Mouse (Mus musculus): Measurements from ENCODE around the gene Zfp319. TPM values are rescaled to one million over a fixed set of nuclear protein-coding genes. Genes with fewer than 3 reads are reported as not detected.

Zfp319 gene
- polyA plus RNA-seq, 1 experiment, result 6.2 TPM

DNA sequence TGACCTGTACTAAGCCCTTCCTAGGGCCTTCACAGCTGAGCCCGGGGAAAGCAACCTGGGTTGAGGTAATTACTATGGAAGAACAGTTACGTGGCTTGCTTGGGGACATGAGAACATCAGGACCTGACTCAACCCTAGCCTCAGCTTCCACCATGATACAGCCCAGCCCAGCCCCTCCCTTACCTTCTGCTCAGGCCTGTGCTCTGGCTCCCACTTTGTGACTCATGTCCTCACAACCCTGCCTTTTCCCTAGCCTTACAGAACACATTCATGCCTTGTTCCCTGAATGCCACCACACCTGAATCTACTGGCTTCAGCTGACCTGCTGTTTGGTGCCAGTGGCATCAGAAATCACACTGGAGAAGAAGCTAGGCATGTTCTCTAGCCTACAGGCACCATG is 16.6 kb upstream of the Zfp319 start:
- DNase-seq, result no peak
- 87% methylated on average over 2 of the region's 2 CpGs for WGBS
- no peak for TF ChIP-seq POLR2A (IDR thresholded peaks at IDR 0.05; ENCODE audit: low read depth, low read length)
- no peak for TF ChIP-seq CTCF (conservative IDR thresholded peaks at IDR 0.05; ENCODE audit: insufficient read depth, insufficient read length, low read depth, low read length)
- H3K4me1 ChIP-seq (ENCODE audit: control insufficient read depth, insufficient read depth, low read length), result peaks cover 3% of the 10 kb centered on the region; the same call in 1 of the 2 replicates
- H3K36me3 ChIP-seq (ENCODE audit: control insufficient read depth, insufficient read depth, low read length), result no peaks in the 10 kb centered on the region; the same call in 1 of the 2 replicates
- no peaks in the 10 kb centered on the region for H3K27me3 ChIP-seq (replicated peaks; ENCODE audit: control insufficient read depth, insufficient read depth, low read length)
- H3K27ac ChIP-seq (ENCODE audit: insufficient read depth, low read depth, low read length), result no peak overlapping the region
- H3K4me3 ChIP-seq (ENCODE audit: insufficient read depth, low read depth, low read length), result no peak overlapping the region

DNA sequence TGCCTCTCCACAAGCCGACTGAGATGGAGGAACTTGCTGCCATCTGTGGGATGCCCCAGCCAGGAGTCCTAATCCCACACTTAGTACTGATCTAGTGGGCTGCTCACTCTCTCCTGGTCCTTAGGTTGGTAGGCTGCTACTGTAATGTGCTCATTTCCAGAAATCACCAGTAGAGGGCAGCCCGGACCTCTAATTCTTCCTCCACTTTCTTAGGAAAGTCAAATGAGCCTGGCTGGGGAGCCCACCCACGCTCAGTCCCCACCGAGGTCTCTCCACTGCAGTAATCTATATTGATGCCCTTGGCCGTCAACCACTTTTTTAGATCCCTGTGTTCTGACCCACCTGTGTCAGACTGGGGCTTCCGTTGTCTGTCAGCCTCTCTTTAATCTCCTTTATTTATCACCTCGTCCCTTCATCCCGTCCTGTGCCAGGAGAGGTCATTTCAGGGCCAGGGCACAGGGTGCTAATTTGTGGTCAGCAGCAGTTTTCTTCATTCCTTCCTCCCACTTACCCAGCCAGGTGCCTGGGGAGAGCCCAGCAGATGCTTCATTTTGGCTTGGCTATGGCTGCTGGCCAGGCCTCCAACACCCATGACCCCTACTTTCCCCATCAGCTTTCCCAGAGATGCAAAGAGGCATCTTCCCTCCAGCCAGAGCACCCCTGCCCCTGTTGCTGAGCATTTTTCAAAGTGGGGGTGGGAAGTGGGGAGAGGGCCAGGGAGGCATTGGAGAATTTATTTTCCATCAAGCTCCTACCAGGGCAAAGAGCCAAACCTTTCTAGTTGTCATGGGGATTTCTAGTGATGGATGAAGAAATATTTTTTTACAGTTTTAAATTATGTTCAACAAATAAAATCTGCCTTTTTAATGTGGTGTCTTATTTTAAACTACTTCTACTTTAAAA is 15.1 kb upstream of the Zfp319 start:
- TF ChIP-seq CTCF (conservative IDR thresholded peaks at IDR 0.05; ENCODE audit: insufficient read depth, insufficient read length, low read depth, low read length) (peak; percentile 63), POLR2A (IDR thresholded peaks at IDR 0.05; ENCODE audit: low read depth, low read length) (no peak)
- Histone ChIP-seq H3K36me3 (ENCODE audit: control insufficient read depth, insufficient read depth, low read length) (no peaks in the 10 kb centered on the region; the same call in 1 of the 2 replicates), H3K4me1 (ENCODE audit: control insufficient read depth, insufficient read depth, low read length) (peaks cover 2% of the 10 kb centered on the region; the same call in 1 of the 2 replicates), H3K4me3 (ENCODE audit: insufficient read depth, low read depth, low read length) (no peak overlapping the region), H3K27me3 (replicated peaks; ENCODE audit: control insufficient read depth, insufficient read depth, low read length) (no peaks in the 10 kb centered on the region), H3K27ac (ENCODE audit: insufficient read depth, low read depth, low read length) (no peak overlapping the region)
- WGBS, result 30% methylated on average over 8 of the region's 8 CpGs
- DNase-seq, result peak; percentile 69

DNA sequence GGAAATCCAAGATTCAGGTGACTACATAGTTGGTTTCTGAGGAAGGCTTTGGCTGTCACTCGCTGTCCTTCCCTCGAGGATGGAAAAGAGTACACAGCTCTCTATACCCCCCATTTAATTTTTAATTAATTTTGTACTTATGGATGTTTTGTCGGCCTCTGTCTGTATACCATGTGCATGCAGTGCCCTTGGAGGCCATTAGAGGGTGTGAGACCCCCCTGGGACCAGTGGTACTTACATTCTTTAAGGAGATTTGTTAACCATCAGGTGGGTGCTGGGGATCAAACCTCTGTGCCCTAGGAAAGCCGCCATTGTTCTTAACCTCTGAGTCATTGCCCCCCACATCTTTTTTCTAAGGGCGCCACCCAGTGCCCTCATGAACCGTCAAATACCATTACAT is 12.9 kb upstream of the Zfp319 start:
- TF ChIP-seq POLR2A (IDR thresholded peaks at IDR 0.05; ENCODE audit: low read depth, low read length) (no peak), CTCF (conservative IDR thresholded peaks at IDR 0.05; ENCODE audit: insufficient read depth, insufficient read length, low read depth, low read length) (no peak)
- 87% methylated on average over 6 of the region's 6 CpGs for WGBS
- DNase-seq, result no peak
- Histone ChIP-seq H3K27me3 (replicated peaks; ENCODE audit: control insufficient read depth, insufficient read depth, low read length) (no peaks in the 10 kb centered on the region), H3K27ac (ENCODE audit: insufficient read depth, low read depth, low read length) (no peak overlapping the region), H3K4me1 (ENCODE audit: control insufficient read depth, insufficient read depth, low read length) (no peaks in the 10 kb centered on the region), H3K36me3 (ENCODE audit: control insufficient read depth, insufficient read depth, low read length) (no peaks in the 10 kb centered on the region; the same call in 1 of the 2 replicates), H3K4me3 (ENCODE audit: insufficient read depth, low read depth, low read length) (no peak overlapping the region)

- no peak overlapping the region for H3K4me3 ChIP-seq (ENCODE audit: insufficient read depth, low read depth, low read length)
- WGBS, result 62% methylated on average over 5 of the region's 5 CpGs
- DNase-seq, result peak; percentile 41
- H3K36me3 ChIP-seq (ENCODE audit: control insufficient read depth, insufficient read depth, low read length), result no peaks in the 10 kb centered on the region; the same call in 1 of the 2 replicates
- H3K27me3 ChIP-seq (replicated peaks; ENCODE audit: control insufficient read depth, insufficient read depth, low read length), result no peaks in the 10 kb centered on the region
- TF ChIP-seq POLR2A (IDR thresholded peaks at IDR 0.05; ENCODE audit: low read depth, low read length), result no peak
- TF ChIP-seq CTCF (conservative IDR thresholded peaks at IDR 0.05; ENCODE audit: insufficient read depth, insufficient read length, low read depth, low read length), result no peak
- H3K27ac ChIP-seq (ENCODE audit: insufficient read depth, low read depth, low read length), result no peak overlapping the region
- H3K4me1 ChIP-seq (ENCODE audit: control insufficient read depth, insufficient read depth, low read length), result no peaks in the 10 kb centered on the region
Measured at GRCm38 (mm10) chr8:95341721-95342120, 10.0 kb upstream of the Zfp319 start.

DNA sequence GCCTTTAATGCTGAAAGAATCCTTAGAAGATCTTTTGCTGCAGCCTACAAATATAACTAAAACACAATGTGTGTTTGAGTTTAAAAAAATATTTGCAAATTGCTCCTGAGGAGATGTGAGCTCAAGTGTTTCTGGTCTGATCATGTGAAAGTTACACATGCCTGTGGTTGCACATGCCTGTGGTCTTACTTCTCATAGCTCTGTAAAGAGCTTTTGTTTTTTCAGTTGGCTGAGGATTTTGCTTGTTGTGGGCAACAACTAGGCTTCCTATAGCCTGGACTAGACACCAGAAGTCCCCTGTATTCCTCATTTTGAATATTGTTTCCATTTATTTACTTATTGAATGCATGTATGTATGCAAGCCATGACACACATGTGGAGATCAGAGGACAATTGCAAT is 4.6 kb upstream of the Zfp319 start:
- no peak for DNase-seq
- Histone ChIP-seq H3K27me3 (replicated peaks; ENCODE audit: control insufficient read depth, insufficient read depth, low read length) (no peaks in the 10 kb centered on the region), H3K36me3 (ENCODE audit: control insufficient read depth, insufficient read depth, low read length) (no peaks in the 10 kb centered on the region), H3K27ac (ENCODE audit: insufficient read depth, low read depth, low read length) (no peak overlapping the region), H3K4me1 (ENCODE audit: control insufficient read depth, insufficient read depth, low read length) (peaks cover 4% of the 10 kb centered on the region; the same call in 1 of the 2 replicates), H3K4me3 (ENCODE audit: insufficient read depth, low read depth, low read length) (no peak overlapping the region)
- TF ChIP-seq CTCF (conservative IDR thresholded peaks at IDR 0.05; ENCODE audit: insufficient read depth, insufficient read length, low read depth, low read length), result no peak
- no peak for TF ChIP-seq POLR2A (IDR thresholded peaks at IDR 0.05; ENCODE audit: low read depth, low read length)

DNA sequence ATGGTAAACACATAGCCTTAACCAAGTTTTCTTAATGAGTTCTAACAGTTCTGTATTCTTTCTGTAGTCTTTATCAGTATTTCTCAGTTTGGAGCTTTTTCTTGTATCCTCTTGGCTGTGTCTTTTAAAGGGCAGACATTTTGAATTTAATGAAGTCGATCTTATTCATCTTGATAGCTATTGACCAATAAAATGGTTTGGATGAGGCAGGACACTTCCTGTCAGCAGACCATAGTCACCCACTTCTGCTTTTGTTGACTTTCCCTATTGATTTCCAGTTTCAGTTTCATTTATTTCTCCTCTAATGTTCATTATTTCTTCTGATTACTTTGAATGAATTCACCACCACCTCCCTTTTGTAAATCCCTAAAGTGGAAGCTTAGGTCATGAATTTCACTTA is 4.0 kb upstream of the Zfp319 start:
- DNase-seq, result no peak
- no peaks in the 10 kb centered on the region for H3K36me3 ChIP-seq (ENCODE audit: control insufficient read depth, insufficient read depth, low read length)
- H3K4me1 ChIP-seq (ENCODE audit: control insufficient read depth, insufficient read depth, low read length), result peaks cover 7% of the 10 kb centered on the region; the same call in 1 of the 2 replicates
- TF ChIP-seq POLR2A (IDR thresholded peaks at IDR 0.05; ENCODE audit: low read depth, low read length) (no peak), CTCF (conservative IDR thresholded peaks at IDR 0.05; ENCODE audit: insufficient read depth, insufficient read length, low read depth, low read length) (no peak)
- H3K27me3 ChIP-seq (replicated peaks; ENCODE audit: control insufficient read depth, insufficient read depth, low read length), result no peaks in the 10 kb centered on the region
- H3K4me3 ChIP-seq (ENCODE audit: insufficient read depth, low read depth, low read length), result no peak overlapping the region
- H3K27ac ChIP-seq (ENCODE audit: insufficient read depth, low read depth, low read length), result no peak overlapping the region
- WGBS, result 90% methylated on average over 1 of the region's 1 CpGs

- H3K36me3 ChIP-seq (ENCODE audit: control insufficient read depth, insufficient read depth, low read length), result no peaks in the 10 kb centered on the region
- DNase-seq, result peak; percentile 70
- WGBS, result 5% methylated on average over 21 of the region's 21 CpGs
Measured at GRCm38 (mm10) chr8:95332437-95333199, 868 bp upstream of the Zfp319 start.

More at GRCm38 (mm10) chr8:95332437-95333199, 868 bp upstream of the Zfp319 start:
- Histone ChIP-seq H3K4me3 (ENCODE audit: insufficient read depth, low read depth, low read length) (peak overlapping the region; percentile 72), H3K27ac (ENCODE audit: insufficient read depth, low read depth, low read length) (peak overlapping the region; percentile 52), H3K27me3 (replicated peaks; ENCODE audit: control insufficient read depth, insufficient read depth, low read length) (no peaks in the 10 kb centered on the region), H3K4me1 (ENCODE audit: control insufficient read depth, insufficient read depth, low read length) (peaks cover 7% of the 10 kb centered on the region; the same call in 1 of the 2 replicates)
- no peak for TF ChIP-seq POLR2A (IDR thresholded peaks at IDR 0.05; ENCODE audit: low read depth, low read length)
